Mouse (Mus musculus) heart, adult 9 months (tissue): ENCODE measurements around the gene Tyro3.

ENCODE experiments used
- DNase-seq, 2 experiments: peaks; one replicate each; pipeline ENCODE4 v3.0.0; 2022; ENCODE audit warnings: low spot score in 2 of 2

Tyro3 gene

GRCm38 (mm10) chr2:119797279-119797783 lies at the start of gene Tyro3:
Gene Tyro3, plus strand, starts transcription at chr2:119797733.
- no peak for DNase-seq

GRCm38 (mm10) chr2:119749260-119749659 lies 48.3 kb upstream of the Tyro3 start:
- DNase-seq, result no peak

GRCm38 (mm10) chr2:119757601-119758100 lies 39.9 kb upstream of the Tyro3 start:
- no peak for DNase-seq

GRCm38 (mm10) chr2:119758101-119758843 lies 39.3 kb upstream of the Tyro3 start:
- no peak for DNase-seq

GRCm38 (mm10) chr2:119758844-119759835 lies 38.4 kb upstream of the Tyro3 start:
- no peak for DNase-seq

- DNase-seq, result no peak
These were observed 37.3 kb upstream of the Tyro3 start, which contains the start of gene Ltk for GRCm38 (mm10) chr2:119760251-119760650. Gene Ltk, minus strand, starts transcription at chr2:119760431.

- DNase-seq, result no peak
These were observed 35.3 kb upstream of the Tyro3 start for GRCm38 (mm10) chr2:119762276-119762675.

GRCm38 (mm10) chr2:119763924-119764323 lies 33.6 kb upstream of the Tyro3 start:
- DNase-seq, result no peak

GRCm38 (mm10) chr2:119767246-119767645 lies 30.3 kb upstream of the Tyro3 start:
- DNase-seq, result no peak

- DNase-seq, result peak; percentile 67 to 75
These were observed 10.2 kb upstream of the Tyro3 start, which contains the start of gene Rpap1 for GRCm38 (mm10) chr2:119787206-119787883. Gene Rpap1, minus strand, starts transcription at chr2:119787537.

- no peak for DNase-seq
These were observed 7.5 kb upstream of the Tyro3 start for GRCm38 (mm10) chr2:119789996-119790395.

GRCm38 (mm10) chr2:119798246-119798927 lies 854 bp downstream of the Tyro3 start:
- DNase-seq, result peak; percentile 74 to 76

GRCm38 (mm10) chr2:119799181-119799960 lies 1.8 kb downstream of the Tyro3 start:
- peak in 1 of 2 experiments; percentile 25 for DNase-seq

- no peak for DNase-seq
These were observed 2.5 kb downstream of the Tyro3 start for GRCm38 (mm10) chr2:119799961-119800550.

GRCm38 (mm10) chr2:119800876-119801846 lies 3.6 kb downstream of the Tyro3 start:
- DNase-seq, result no peak

GRCm38 (mm10) chr2:119802767-119803617 lies 5.5 kb downstream of the Tyro3 start:
- no peak for DNase-seq

- no peak for DNase-seq
These were observed 6.2 kb downstream of the Tyro3 start for GRCm38 (mm10) chr2:119803618-119804274.
